Mouse (Mus musculus): ENCODE results near the gene Tbx10. TPM values are rescaled to one million over a fixed set of nuclear protein-coding genes. Genes with fewer than 3 reads are reported as not detected.
"Not testable (repeated sequence)": the region's sequence is repeated elsewhere in the genome, so short reads cannot be mapped to it uniquely, and the experiment has no call there.

The Tbx10 gene
- polyA plus RNA-seq, 1 experiment, result not detected

DNA sequence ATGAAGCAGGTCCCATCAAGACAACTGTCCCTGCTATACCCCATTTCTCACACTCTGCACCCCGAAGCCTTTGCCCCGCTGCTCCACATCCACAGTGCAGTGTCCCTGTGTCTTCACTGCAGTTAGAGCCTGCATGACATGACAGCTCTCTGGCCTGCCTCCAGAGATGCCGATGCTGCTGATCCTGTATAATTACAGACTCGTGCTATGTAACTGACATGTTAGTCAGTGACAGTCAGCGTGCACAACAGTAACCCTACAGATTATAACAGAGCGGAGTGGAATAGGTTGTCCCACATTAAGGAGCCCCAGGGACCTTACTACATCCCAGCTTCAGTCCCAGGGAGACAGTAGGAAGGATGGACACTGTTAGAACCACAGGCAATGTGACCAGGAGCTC is 17.9 kb upstream of the Tbx10 start:
- not testable (repeated sequence) for DNase-seq (ENCODE audit: extremely low spot score in 1 of 2, low spot score in 1 of 2)

DNA sequence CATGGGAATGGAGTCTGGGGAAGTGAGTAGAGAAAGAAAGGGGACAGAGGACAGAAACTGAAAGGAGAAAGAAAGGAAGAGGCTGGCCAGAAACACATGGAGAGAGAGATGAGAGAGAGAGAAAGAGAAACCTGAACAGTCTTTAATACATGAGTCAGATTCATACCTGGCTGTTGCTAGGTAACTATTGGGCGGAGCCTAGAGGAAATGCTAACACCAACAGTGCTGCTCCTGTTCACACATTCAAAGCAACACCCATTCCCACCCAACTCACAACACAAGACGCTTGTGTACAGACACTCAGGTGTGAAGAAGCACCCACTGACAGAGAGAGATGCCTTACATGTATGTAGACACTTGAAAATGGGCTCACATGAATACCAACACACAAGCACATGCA is 16.7 kb upstream of the Tbx10 start:
- DNase-seq (ENCODE audit: extremely low spot score in 1 of 2, low spot score in 1 of 2), result no peak

GRCm38 (mm10) chr19:3980309-3980708 is 12.2 kb upstream of the Tbx10 start:
- DNase-seq (ENCODE audit: extremely low spot score in 1 of 2, low spot score in 1 of 2), result peak; percentile 60 to 93

DNA sequence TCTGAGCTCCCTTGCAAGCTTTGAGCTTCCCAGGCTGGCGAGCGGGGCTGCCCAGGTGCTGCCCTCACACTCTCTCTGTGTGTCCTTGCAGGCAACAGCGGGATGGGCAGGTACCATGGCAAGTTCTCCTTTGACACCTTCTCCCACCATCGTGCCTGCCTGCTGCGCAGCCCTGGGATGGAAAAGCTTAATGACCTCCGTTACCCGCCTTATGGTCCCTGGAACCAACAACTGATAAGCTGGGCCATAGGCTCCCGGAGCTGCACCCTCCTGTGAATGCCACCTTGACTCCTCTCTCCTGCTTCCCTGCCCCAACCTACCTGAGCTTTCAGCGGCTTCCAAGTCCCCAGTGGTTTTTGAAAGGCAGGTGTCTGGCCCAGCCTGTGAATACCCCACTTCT is 11.6 kb upstream of the Tbx10 start:
- DNase-seq (ENCODE audit: extremely low spot score in 1 of 2, low spot score in 1 of 2), result no peak

DNA sequence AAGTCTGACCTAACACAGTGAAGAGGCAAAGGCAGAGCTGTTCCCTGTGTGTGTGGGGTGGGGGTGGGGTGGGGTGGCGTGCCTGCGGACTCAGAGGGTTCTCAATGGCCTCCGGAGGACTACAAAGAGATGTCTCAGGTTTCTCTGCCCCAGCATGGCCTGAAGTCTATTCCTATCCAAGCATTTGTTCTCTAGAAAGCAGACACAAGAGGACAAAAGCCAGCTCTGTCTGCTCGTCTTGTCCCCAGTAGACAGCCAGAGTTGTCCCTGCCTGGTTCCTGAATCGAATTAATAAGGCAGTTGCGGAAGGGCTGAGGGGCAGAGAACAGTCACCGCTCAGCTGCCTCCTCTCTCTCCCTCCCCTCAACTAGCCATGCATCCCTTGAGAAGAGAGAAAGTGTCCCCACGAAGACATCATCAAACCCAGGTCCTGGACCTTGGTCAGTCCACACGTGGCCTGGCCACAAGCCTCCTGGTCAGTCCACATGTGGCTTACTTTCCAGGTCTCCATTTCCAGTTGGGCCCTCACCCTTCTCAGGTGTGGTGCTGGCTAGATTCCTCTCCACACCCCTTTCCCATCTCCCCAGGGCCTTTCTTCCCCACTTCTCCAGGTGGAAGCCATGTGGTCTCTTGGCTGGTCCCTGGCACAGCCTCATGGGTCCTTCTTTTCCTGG is 8.9 kb upstream of the Tbx10 start:
- DNase-seq (ENCODE audit: extremely low spot score in 1 of 2, low spot score in 1 of 2), result no peak

DNA sequence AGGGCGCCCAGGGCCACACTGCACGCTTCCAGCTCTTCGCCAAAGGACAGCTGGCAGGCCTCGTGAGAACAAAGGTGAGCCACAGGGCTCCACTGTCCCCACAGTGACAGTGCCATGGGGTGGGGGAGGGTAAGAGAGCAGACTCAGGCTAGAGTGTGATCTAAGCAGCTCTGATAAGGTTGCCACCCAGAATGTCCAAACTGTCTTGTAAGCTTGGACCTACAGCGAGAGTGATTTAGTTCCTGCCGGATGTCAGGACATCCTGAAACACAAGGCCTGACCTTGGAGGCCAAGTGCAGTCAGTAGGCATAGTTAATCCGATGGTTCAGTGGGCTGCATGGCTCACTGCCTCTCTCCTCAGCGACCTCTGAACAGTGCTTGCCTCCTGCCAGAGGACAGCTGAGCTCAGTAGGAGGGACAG is 7.3 kb upstream of the Tbx10 start:
- DNase-seq (ENCODE audit: extremely low spot score in 1 of 2, low spot score in 1 of 2), result no peak

- DNase-seq (ENCODE audit: extremely low spot score in 1 of 2, low spot score in 1 of 2), result peak in 1 of 2 experiments; percentile 73
Measured at GRCm38 (mm10) chr19:3986334-3986733, 6.2 kb upstream of the Tbx10 start, which contains the start of gene Acy3. Gene Acy3 (plus strand): TSS chr19:3986570.

DNA sequence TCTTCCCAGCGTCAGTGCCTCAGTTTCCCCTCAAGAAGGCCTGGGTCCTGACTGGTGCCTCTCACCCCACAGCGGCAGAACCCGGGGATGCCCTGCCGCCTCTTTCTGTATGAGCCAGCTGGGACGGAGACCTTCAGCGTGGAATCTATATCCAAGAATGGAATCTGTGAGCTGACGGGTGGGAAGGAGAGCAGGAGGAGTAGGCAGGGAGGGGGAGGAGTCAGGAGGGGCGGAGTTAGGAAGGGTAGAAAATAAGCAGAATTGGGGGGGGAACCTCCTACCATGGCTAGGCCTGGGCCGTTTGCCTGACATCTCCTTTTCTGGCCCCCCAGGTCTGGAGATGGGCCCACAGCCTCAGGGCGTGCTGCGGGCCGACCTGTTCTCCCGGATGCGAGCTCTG is 4.5 kb upstream of the Tbx10 start:
- no peak for DNase-seq (ENCODE audit: extremely low spot score in 1 of 2, low spot score in 1 of 2)

- no peak for DNase-seq (ENCODE audit: extremely low spot score in 1 of 2, low spot score in 1 of 2)
Measured at GRCm38 (mm10) chr19:3988750-3989149, 3.8 kb upstream of the Tbx10 start.

DNA sequence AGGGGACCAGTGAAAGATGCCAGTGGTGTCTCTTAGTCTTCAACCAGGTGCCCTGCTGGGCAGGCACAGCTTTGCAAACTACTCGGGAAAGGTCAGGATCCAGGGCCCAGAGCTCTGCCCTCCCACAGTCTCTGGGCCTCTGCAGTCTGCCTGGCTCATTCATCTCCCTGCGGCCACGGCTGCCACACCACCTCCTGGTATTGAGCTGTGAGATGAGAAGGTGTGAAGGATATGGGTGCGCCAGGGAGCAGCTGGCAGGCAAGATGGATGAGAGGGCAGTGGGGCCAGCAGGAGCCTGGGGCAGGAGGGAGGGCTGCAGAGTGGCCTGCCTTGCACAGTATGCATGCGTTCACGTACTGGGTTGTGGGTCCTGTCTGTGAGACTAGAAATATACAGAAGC is 1.7 kb upstream of the Tbx10 start:
- no peak for DNase-seq (ENCODE audit: extremely low spot score in 1 of 2, low spot score in 1 of 2)

DNA sequence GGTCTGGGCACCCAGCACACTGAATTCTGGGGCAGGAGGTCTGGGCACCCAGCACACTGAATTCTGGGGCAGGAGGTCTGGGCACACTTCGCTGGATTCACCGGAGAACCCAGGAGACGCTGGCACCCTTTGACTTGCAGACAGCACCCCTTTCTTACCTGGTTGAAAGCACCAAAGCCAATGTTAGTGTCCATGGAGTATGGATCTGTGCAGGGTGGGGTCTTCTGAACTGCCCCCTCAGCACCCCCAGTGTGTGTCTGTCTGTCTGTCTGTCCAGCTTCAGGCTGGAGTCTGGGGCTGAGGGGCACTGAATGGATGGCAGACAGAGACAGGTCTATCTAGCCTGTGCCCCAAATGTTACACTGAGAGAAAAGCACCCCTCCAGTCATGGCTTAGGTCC is 990 bp upstream of the Tbx10 start:
- DNase-seq (ENCODE audit: extremely low spot score in 1 of 2, low spot score in 1 of 2), result no peak

DNA sequence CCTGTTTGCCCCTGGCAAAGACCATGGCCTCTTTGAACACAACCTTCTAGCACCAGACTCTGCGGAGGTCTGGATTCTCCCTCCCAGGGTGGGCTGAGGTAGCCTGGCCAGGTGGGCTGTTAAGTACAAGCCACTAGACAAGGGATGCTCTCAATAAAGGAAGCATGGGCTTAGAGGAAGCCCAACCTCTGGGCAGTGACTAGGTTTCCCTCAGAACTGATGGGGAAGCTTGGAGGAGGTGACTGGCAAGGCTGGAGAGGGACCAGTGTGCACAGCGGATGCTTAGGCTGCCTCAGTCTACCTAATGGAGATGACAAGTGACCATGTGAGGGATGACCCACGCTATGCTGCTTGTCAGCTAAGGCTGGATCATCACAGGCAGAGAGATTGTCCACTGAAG is 586 bp upstream of the Tbx10 start:
- no peak for DNase-seq (ENCODE audit: extremely low spot score in 1 of 2, low spot score in 1 of 2)

DNA sequence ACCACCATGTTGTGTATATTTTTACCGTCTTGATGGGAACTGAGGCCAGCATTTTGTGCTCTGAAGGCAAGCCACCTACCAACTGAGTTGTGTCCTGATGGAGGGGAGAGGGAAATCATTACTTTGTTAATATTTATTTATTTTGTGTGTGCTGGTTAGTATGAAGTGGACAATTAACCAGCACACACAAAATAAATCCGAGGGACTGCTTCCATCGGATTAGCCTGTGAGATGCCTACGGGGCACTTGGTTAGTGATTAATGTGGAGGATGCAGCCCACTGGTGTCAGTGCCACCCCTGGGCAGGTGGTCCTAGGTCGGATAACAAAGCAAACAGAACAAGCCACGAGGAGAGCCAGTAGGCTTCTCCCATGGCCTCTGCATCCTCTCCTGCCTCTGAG is 2.4 kb downstream of the Tbx10 start:
- no peak for DNase-seq (ENCODE audit: extremely low spot score in 1 of 2, low spot score in 1 of 2)

- DNase-seq (ENCODE audit: extremely low spot score in 1 of 2, low spot score in 1 of 2), result no peak
Measured at GRCm38 (mm10) chr19:3995505-3995904, 3.0 kb downstream of the Tbx10 start.

- DNase-seq (ENCODE audit: extremely low spot score in 1 of 2, low spot score in 1 of 2), result no peak
Measured at GRCm38 (mm10) chr19:3996106-3996505, 3.6 kb downstream of the Tbx10 start.

- no peak for DNase-seq (ENCODE audit: extremely low spot score in 1 of 2, low spot score in 1 of 2)
Measured at GRCm38 (mm10) chr19:3996747-3997146, 4.2 kb downstream of the Tbx10 start.

DNA sequence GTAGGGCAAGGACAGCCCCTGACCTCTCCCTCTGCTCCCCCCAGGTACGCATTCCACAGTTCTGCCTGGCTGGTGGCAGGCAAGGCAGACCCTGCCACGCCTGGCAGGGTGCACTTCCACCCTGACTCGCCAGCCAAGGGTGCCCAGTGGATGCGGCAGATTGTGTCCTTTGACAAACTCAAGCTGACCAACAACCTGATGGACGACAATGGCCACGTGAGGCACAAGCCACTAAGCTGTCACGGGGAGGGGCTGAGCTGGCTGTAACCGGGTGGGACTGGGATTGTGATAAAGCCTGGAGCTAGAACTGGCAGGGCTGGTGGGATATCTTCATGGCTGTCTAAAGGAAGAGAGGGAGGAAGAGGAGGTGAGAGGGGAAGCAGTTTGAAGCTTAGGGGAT is 4.7 kb downstream of the Tbx10 start:
- no peak for DNase-seq (ENCODE audit: extremely low spot score in 1 of 2, low spot score in 1 of 2)

GRCm38 (mm10) chr19:3998335-3998734 is 5.8 kb downstream of the Tbx10 start:
- no peak for DNase-seq (ENCODE audit: extremely low spot score in 1 of 2, low spot score in 1 of 2)

DNA sequence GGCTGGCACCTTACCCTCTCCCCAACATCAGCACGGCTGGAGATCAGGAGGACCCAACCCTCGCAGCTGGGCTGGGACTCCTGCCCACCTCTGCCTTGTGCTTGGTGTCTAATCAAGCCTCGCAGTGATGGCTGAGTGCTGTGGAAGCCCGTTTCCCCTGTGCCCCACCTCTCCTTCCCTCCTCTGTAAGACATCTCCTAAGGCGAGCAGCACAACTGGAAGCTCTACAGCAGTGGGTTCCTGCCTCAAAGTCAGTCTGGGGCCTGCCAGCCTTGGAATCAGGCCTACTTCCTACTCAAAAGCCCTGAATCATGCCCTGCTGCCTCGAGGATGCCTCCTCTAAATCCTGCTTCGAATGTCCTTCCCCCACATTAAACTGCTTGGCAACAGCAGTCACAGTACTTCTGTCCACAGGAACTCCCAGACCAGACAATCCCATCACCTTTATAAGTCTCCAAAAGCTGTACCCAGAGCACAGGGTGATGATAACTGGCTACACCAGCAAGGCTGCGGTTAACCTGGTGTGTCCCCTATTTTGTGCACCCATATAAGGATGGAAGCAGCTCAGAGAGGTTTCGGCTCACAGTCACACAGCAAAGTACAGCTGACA is 6.7 kb downstream of the Tbx10 start:
- DNase-seq (ENCODE audit: extremely low spot score in 1 of 2, low spot score in 1 of 2), result no peak

- peak; percentile 92 to 98 for DNase-seq (ENCODE audit: extremely low spot score in 1 of 2, low spot score in 1 of 2)
Measured at GRCm38 (mm10) chr19:4000119-4000900, 7.8 kb downstream of the Tbx10 start, which contains the start of the genes Nudt8 and Gm49405. Gene Nudt8 (plus strand): TSS chr19:4000580. Gene Gm49405 (plus strand): TSS chr19:4000626.

DNA sequence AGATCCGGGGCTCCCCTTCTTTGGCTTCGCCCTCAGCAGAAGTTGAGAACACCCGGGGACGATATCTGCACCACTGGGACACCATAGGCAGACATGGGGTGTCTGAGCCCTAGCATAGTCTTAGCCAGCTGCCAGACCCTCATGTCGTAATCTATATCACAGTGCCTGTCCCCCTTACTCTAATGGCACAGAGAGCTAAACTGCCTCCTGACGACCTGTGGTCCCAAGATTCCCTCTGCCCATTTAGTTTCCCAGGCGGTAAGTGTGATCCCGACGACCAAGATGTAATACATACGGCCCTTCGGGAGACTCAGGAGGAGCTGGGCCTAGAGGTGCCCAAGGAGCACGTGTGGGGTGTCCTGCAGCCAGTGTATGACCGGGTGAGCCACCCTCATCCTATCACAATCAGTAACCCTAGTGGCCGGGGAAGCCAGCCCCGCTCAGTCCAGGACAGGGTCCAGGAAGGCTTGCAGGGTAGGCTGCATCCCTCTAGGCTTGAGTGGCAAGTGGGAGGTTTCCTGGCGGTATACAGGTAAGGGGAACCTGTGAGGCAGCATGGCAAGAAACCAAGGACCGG is 8.5 kb downstream of the Tbx10 start:
- DNase-seq (ENCODE audit: extremely low spot score in 1 of 2, low spot score in 1 of 2), result no peak
